Mouse (Mus musculus) lung, adult 18-20 months (tissue): ENCODE data around the gene Gga3.

Source experiments
- DNase-seq, 2 experiments: peaks; one replicate each; pipeline ENCODE4 v3.0.0; 2022; ENCODE audit warnings: mixed read lengths in 2 of 2

Gga3 gene

DNA sequence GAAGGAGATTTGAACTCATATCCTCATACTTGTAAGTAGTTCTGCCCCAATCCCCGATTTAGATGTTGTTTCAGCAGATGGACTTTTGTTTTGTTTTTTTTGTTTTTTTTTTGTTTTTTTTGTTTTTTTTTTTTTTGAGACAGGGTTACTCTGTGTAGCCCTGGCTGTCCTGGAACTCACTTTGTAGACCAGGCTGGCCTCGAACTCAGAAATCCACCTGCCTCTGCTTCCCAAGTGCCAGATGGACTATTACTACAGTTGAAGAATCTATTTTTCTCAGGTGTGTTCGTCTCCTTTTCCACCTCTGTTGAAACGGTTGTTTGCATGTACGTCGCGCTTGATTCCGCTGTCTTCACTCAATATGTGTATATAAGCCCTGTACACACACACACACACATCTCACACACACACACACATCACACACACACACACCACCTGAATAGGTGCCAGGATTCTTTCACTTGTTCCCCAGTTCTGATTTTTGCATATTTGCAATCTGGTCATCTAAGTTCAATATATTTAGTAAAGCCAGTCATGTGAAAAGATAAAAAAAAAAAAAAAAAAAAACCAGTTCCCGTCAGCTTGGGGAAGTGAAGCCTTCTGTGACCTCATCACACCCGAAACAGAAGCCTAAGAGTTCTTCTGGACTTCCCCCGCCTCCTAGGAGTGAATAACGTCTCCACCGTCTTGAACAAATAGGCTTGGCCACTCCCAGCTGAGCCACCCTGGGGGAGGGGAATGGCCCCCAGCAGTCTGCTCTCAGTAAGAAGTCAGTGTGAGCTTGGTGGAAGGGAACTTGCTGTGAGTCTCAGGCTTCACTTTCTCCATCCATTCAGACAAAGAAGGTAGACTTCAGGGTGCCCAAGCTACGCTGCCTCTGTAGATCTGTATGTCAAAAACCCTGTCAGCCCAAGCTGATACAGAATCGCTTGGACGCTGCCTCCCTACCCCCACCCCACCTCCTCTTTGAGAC is 27.0 kb upstream of the Gga3 start:
- peak; percentile 81 to 87 for DNase-seq

DNA sequence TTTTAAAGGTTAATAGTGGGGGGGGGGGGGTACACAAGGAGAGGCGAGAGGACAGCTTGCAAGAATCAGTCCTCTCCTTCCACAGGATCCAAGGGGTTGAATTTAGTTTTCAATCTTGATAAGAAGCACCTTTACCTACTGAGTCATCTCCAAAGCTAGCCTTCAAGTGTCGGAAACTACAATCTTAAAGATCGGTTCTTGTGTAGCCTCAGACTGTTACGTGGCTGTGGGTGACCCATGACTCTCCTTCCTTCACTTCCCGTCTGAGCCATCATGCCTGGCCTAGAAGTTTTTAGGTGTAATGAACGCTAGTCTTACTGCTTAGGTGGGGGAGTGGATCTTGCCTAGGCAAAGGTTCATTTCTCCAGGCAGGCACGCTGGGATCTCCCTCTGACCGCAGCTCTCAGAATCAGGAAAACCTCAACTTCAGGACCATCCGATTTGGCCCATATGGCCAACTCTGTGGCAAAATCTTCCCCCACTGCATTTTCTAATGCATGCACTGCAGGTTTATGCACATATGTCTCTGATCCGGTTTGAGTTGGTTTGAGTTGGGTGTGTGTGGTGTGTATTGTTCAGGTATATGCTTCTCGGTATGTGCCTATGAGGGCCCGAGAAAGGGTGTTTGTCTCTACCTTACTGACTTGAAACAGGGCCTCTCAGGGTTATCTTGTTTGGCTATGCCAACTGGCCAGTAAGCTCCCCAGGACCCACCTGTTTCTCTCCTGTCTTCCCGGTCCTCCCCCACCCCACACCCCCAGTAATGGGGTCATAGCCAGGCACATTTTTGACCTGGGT is 26.1 kb upstream of the Gga3 start:
- DNase-seq, result no peak

DNA sequence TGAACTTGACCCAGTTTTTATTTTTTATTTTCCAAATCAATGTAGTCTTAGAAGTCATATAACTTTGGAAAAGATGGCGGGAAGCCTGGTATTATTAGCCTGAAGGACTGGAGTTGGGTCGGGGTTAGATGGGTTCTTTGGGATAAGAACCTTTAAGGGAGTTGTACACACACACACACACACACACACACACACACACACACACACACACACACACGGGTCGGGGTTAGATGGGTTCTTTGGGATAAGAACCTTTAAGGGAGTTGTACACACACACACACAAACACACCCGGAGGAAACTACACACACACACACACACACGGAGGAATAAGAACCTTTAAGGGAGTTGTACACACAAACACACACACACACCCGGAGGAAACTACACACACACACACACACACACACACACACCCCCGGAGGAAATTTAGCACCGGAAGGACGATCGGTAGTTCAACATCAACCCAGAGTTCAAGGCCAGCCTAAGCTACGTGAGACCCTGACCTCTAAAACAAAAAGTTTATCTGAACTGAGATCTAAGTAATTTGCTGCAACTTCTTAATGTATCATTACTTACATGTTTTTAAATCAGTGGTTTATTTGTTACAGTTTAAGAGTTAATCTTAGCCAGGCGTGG is 24.7 kb upstream of the Gga3 start:
- no peak for DNase-seq

DNA sequence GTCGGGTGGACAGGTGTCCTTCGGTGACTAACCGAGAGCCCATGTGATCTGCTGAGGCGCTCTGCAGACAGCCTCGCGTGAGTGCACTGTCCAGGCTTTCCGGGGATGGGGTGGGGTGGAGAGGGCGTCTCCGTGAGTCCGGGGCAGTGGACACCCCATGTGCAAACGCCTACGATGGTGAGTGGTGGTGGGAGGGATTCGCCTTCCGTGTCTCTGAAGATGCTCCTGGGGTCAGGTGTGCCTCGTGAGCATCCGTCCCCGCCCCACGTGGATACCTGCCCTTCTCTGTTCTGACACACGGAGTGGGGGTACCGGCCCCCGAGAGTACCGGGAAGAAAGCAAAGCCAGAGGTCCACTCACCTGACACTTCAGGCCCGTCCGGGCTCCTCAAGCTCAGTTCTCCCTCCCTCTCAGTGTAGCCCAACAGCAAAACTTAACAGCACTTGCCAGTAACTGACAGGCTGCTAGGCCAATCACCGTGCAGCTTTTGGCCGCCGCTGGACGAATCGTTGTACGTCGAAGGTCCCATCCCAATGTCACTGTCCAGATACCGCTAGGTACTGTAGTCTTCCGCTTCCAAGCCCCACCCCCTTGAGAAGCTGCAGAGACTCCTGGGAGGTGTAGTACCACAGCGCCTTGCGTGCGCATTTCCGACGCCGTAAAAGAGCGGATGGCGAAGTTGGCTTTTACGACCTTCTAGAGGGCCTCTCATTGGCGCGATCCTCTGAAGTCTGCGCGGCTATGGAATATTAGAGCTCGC is 24.0 kb upstream of the Gga3 start, which contains the start of gene Slc25a19:
TSS of gene Slc25a19 (minus strand) at position 591 of the 760 bp plus-strand sequence.
- DNase-seq, result peak; percentile 100

DNA sequence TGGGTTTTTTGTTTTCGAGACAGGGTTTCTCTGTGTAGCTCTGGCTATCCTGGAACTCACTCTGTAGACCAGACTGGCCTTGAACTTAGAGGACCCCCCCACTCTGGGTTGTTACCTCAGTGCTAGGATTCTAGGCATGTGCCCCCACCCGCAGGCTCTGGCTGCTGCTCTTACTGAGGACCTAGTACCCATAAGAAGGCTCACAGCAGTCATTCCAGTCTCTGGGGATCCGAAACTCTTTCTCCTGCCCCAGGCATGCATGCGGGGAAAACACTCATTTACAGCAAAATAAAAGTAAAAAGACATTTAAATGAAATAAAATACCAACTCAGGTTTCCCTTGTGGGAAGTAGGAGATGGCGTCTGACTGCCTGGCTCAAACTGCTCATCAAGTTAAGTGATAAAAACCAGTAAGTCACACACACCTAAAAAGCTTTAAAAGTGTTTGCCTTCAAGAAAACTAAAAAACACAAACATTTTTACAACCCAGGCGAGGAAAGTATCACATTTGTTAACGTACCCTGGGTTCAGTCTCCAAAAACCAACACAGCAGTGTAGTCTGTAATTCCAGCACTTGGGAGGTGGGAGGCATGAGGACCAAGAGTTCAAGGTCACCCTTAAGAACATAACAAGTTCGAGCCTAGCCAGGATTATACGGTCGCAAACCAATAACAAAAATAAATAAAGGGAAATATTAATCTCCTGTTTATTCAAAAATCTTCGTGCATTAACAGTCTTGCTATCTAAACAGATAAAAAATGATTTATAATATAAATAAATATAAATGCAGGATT is 23.2 kb upstream of the Gga3 start:
- DNase-seq, result no peak

DNA sequence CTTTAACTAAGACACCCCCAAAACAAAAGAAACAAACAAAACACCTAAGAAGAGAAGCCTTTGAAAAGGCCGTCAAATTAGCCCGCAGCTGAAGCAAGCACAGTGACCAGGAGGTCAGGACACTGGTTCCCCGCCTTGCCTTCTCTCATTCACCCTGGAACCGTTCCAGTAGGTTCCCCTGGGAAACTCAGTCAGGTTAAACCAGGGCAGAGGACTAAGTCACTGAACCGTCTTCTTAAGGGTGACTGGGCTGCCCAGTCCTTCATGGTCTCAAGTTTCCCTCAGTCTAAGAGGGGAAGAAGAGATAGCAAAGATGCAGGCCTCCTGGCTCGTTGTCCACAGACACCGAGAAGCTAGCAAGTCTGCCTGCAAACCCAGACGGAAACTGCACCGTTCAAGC is 22.0 kb upstream of the Gga3 start:
- DNase-seq, result no peak

DNA sequence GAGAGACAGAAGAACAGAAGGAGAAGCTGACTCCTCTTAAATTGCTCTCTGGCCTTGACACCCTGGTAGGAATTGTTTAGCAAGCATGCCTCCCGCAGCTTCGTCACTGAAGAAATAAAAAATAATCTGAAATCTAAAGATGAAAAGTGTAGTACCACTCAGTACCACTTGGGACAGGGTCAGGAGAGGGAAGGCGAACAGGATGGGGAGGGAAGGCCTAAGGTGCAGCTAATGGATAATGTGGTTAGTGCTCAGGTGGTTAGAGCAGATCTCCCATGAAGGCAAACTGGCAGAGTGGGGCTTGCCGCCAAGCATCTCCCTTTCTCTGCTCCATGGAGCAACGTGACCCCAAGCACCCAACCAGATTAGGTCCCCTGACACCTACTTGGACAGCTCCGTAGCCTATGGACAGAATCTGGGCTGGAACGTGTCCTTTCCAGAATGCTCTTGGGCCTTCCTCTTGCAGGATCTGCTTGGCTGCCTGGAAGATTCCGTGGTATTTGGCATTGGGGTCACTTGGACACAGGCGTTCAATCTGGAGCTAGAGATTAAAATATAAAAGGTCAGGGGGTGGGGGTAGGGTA is 19.7 kb upstream of the Gga3 start:
- DNase-seq, result no peak

DNA sequence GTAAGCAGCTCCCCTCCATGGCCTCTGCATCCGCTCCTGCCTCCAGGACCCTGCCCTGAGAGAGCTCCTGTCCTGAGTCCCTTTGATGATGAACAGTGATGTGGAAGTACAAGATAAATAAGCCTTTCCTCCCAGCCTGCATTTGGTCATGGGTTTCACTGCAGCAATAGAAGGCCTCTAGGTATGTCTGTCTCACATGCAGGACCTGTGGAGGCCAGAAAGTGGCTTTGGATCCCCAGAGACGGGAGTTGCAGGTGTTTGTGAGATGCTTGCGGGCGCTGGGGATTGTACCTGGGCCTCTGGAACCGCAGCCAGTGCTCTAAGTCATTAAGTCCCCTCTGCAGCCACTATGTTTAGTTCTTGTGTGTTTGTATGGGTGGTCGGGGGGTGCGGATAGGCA is 16.1 kb upstream of the Gga3 start:
- DNase-seq, result no peak

DNA sequence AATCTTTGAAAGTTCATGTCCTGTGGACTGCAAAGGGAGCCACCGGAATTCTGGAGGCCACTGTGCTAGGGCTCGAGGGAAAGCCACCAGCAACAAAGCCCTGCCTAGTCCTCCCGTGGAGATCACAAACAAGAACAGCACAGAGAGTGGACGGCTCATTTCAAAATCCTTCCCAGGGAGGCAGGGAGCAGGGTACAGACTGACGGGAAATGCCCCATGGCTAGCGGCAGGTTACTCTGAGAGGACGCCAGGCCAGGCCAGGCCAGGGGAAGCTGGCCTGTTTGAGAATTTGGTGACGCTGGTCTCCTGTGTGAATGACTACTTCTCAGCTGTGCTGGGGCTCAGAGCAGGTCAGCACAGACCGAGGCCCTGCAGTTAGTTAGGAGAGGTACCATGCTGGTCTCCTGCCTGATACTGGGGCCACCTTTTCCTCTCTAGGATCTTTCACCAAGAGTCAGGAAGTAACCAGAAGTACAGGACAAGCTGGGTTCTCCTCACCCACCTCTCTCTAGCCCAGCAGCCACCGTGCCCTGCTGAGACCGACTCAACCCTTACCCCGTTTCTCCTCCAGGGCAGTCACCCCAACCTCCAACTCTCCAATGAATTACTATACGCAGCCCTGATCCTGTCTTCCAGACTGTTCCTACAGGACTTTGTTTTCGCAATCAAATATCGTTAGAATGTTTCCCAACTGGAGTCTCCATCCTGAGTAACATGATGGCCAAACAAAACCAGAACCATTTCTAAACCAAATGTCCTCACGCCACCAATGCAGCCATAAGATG is 15.1 kb upstream of the Gga3 start:
- DNase-seq, result no peak

DNA sequence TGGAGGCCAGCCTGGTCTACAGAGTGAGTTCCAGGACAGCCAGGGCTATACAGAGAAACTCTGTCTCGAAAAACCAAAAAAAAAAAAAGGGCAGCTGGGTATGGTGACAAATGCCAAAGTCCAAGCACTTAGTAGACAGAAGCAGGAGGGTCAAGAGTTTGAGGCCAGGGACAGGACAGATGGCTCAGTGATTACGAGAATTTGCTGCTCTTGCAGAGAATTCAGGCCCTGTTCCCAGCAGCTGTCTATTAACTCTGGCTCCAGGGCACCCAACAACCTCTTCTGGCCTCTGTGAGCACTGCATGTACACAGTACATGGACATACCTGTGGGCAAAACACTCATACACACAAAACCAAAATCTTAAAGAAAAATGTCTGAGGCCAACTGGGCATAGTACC is 14.2 kb upstream of the Gga3 start:
- no peak for DNase-seq

DNA sequence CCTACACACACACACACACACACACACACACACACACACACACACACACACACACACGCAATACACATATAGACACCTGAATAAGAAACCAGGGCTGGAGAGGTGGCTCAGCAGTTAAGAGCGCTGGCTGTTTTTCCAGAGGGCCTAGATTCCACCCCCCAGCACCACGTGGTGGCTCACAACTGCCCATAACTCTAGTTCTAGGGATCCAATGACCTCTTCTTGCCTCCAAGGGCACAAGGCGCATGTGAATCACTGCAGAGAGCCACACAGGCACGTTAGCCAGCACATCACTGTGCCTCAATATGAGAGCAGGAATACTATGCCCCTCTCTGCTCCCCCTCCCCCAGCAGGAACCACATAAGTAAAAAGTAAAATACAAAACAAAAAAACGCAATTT is 13.0 kb upstream of the Gga3 start:
- DNase-seq, result no peak

DNA sequence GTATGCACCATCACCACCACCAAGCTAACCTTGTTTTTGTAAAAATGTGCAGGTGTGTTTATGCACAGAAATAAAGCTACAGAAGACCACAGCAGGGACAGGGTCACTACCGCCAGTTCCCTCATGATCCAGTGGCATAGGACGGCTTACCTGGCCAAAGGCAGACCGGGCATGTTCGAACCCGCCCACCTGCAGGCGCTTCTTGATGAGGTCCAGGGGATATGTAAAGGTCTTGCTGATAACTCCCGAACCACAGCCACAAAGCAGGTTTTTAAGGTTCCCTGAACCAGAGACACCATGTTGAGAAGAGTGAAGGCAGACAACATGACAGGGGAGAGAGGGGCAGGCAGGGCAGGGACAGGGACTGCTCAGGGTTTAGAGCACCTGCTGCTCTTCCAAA is 12.5 kb upstream of the Gga3 start:
- DNase-seq, result no peak

DNA sequence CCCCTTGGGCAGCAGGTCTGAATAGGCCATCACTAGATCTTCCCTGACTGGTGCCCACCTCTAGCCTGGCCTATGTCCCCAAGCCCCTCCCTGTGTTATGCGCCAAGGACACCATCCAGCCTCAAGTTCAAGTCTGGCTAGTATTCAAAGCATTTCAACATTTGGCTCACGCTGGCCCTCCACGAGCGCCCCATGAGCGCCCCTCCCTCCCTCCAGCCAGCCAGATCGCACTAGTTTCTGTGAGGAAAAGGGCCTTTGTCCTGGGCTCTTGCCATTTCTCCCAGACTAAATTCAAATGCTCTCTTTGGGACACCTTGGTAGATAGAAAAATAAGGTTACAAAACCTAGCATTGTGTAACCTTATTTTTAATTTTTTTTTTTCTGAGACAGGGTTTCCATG is 12.0 kb upstream of the Gga3 start:
- DNase-seq, result no peak

DNA sequence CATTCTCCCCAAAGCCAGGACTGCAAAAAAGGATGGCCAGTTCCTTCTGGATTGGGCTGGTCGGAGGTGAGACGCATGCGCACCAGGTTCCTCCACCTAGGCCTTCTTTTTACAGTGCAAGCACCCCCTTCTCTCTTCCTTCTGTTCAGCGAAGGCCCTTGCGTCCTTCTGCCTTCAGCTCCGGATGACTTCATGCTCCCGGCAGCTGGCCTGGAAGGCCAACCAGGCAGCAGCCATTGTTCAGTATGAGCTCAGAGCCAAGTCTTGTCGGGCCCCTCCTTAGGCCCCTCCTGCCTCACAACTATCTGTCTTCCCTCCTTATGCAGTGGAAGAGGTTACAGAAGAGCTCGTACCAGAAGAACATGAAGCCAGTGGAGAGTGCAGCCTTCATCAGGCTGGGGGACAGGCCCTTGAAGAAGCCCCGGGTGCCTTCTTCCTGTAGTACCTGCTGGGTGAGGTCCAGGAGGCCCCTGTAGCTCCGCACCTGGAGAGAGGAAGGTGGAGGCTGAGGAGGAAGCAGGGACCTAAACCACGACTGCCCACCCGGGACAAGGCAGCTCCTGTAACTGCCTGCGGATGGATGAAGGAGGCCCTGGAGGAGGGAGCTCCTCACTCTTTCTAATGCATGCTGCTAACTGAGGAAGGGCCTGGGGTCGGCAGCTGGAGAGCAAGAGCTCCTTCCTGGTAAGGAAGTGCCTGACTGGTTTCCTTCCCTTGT is 11.4 kb upstream of the Gga3 start:
- DNase-seq, result no peak

DNA sequence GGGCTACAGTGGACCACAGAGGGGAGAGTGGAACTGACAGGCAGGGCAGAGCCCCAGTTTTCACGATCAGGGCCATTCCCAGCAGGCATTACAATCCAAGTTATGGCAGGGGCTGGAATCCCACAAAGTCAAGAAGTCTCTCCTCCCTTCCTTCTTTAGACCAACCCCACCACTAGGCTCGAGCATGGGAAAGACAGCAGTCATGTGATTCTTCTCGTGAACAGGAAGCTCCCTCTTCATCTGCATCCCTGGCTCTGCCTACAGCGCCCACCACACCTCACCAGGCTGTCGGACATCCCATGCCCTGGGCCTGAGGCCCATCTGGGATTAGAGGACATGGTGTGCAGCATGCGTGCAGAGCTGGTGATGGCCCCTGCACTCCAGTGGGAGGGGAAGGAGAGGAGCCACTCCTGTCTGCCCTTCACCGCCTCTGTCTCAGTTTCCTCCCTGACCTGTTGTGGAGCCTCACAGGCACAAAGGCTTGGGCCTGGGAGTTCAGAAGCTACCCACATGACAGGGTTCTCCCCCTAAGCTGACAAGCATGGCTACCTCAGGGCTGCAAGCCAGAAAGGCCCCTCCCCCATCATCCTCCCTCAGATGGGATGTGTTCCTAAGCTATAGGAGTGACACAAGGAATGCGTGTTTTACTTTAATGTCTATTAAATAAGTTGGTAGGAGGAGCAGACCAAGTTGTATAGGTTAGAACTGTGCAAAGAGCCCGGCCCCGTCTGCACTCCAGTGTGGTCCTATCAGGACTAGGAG is 10.7 kb upstream of the Gga3 start:
- DNase-seq, result no peak

DNA sequence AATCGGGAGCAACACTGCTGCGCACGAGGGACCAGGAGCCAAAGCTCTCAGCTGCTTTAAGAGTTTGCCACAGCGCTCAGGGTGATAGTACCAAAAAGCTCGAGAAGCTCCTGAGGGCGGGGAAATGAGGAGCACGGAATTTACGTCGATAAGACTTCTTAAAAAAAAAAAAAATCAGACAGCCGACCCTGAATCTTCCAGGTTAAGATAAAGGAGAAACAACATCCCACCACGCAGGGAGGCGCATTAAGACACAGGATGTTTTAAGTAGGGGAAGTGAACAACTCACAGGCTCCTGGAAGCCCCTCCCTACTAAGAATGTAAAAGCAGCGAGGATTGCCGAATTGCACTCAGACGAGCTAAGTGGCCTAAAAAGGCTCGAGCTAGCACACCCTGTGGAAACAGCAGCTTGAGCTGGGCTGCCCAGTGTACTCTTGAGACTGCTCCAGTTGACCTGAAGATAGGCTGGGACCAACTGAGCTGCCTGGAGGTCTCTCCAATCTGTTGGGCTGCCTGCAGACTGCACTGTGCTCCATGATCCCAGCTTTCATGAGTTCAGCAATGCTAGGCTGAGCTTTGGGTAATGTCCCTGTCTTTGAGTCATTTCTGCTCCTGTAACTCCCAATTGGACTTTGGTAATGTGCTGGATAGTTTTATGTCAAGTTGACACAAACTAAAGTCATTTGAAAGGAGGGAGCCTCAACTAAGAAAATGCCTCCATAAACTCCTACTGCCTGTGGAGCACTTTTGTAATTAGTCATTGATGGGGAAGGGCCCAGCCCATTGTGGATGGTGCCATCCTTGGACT is 9.5 kb upstream of the Gga3 start:
- DNase-seq, result peak; percentile 49 to 62

DNA sequence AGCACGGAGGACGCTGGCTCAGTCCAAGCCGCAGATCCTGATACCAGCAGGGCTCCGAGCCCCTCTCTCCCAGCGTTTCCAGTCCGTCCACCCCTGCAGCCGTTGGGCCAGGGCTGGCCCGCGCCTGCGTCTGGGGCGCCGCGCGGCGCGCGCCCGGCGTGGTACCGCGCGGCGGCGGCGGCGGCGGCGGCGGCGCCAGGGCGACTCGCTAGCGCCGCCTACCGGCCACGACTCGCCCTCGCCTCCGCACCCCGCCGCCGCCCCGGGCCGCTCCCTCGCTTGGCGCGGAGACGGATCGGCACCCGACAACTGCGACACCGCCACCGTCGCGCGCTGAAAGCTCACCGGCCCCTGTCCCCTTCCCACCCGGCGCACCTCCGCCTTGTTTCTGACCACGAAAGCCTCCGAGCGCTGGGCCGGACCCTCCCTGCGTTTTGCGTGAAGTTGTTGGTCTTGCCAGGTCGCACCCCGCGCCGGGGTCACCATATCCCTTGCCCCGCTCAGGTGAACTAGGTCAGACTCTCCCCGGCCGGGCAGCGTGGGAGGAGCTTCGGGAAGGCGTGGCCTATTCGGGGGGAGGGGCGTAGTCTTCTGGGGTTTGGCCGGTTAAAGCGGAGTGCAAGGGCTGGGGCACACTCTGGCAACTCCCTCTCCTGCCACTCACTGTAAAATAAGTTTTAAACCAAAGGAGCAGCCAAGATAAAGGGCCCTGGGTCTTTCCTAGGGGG is 8.7 kb upstream of the Gga3 start, which contains the start of gene Mif4gd:
TSS of gene Mif4gd (minus strand) at position 560 of the 728 bp plus-strand sequence.
- DNase-seq, result peak; percentile 96
